Mouse (Mus musculus) gastrocnemius, adult 18-20 months (tissue): ENCODE results near the gene Lyve1. TPM values are rescaled to one million over a fixed set of nuclear protein-coding genes. Genes with fewer than 3 reads are reported as not detected.

Source experiments
- DNase-seq: peaks from one replicate; pipeline ENCODE4 v3.0.0; 2021; ENCODE audit warnings: low spot score
- microRNA-seq: library from miRNA; unstranded; fragments of <30 nt; microRNA quantifications from one replicate; pipeline ENCODE4 v1.2.0, GENCODE M21; 2021
- total RNA-seq, 2 experiments: library from RNA; stranded (reverse); gene quantifications; 2 replicates each; pipeline ENCODE4 v1.2.3; 2021

Gene Lyve1
- total RNA-seq, 2 experiments from 2014 or later: 3.9 to 6.5 TPM

GRCm38 (mm10) chr7:110810995-110811394 lies 52.0 kb downstream of the Lyve1 start:
- DNase-seq: no peak

- no peak for DNase-seq
Observed at GRCm38 (mm10) chr7:110809585-110810557, 53.2 kb downstream of the Lyve1 start.

GRCm38 (mm10) chr7:110808962-110809361 lies 54.1 kb downstream of the Lyve1 start:
- no peak for DNase-seq

- DNase-seq: no peak
Observed at GRCm38 (mm10) chr7:110807460-110808030, 55.5 kb downstream of the Lyve1 start.

- DNase-seq: peak; percentile 66
Observed at GRCm38 (mm10) chr7:110804266-110804665, 58.8 kb downstream of the Lyve1 start.

GRCm38 (mm10) chr7:110803131-110803530 lies 59.9 kb downstream of the Lyve1 start:
- DNase-seq: no peak

- DNase-seq: peak; percentile 83
Observed at GRCm38 (mm10) chr7:110801028-110801427, 62.0 kb downstream of the Lyve1 start.

Small RNAs within 50 kb of the gene (microRNA-seq; reads per million reads assigned to microRNA genes)
- not detected for gene Gm47282

Other genes starting within 250 kb of the Lyve1 start
- 1 to 10 TPM; 9.1 to 9.3 TPM for gene Sbf2, start 248.3 kb downstream of the Lyve1 start, total RNA-seq
- 1 to 10 TPM; 2.9 to 4.0 TPM for gene Adm, start 235.6 kb downstream of the Lyve1 start, total RNA-seq
- gene Ampd3, start 95.0 kb downstream of the Lyve1 start, total RNA-seq: 10 to 100 TPM; 10.8 to 15.2 TPM
- gene Rnf141, start 18.8 kb downstream of the Lyve1 start, total RNA-seq: 10 to 100 TPM; 19.3 to 23.7 TPM
- gene Mrvi1, start 119.2 kb upstream of the Lyve1 start, total RNA-seq: 1 to 10 TPM; 4.7 to 5.2 TPM
- 10 to 100 TPM; 16.9 to 18.7 TPM for gene Ctr9, start 165.7 kb upstream of the Lyve1 start, total RNA-seq
- 100 to 1,000 TPM; 747 to 765 TPM for gene Eif4g2, start 219.8 kb upstream of the Lyve1 start, total RNA-seq